Mouse (Mus musculus): ENCODE results near the gene Fcho1.
"Not testable (repeated sequence)": the region's sequence is repeated elsewhere in the genome, so short reads cannot be mapped to it uniquely, and the experiment has no call there.

Gene Fcho1

DNA sequence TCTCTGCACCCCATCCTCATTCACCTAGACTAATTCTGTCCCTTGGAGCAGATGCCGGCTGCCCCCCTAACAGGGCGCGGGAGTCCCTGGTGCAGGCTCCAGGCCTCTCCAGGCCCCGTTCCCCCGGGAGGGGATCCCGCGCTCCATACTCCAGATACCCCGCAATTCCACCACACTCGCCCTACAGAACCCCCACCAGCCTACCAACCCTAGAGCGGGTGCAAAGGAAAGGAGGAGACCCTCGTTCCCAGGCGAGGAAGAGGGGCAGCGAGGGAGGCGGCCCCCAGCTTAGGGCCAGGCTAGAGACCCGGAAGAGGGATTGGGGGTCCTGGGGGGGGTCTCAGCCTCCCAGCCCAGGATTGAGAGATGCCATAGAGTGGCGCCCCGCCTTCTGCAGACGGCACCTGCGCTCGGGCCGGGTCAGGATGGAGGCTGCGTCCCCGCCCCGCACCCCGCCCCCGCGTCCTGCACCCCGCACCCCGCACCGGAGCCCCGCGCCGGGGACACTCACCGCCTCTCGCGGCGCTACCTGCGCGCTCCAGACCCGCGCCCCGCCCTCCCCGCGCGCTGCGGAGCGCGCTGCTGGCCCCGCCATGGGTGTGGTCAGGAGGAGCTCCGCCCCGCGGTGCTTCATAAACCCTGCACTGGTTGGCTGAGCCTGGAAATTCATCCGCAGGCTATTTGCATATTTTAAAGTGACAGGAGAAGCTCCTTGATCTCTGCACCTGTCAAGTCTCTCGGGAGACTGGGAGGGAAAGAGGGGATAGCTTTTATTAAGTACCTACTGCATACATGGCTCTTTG is at the start of gene Fcho1:
Fcho1 (minus strand) TSS at position 595 of the 803 bp plus-strand sequence.
- in situ Hi-C loops (cut with MboI; ENCODE audit: low sequenced_read_pairs), result loop anchor here (25.0 kb wide), 1 partner anchor 588 kb away; no protein-coding TSS in a partner anchor

DNA sequence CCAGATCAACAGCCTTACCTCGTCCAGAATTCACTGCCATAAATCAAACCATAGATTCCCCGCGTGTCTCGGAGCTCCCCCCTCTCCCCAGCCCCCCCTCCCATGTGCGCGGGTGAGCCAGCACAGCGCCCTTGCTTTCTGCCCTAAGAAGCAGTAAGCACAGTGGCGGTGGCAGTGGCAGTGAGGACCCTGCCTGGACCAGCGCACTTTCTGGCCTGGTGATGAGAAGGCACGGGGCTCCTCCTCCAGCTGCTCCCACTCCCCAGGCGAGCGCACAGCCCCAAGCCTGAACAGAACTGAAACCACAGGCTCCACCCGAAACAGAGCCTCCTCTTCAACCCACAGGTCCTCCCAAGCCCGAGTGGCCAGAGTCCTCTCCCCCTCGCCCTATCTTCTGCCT is 45.8 kb upstream of the Fcho1 start:
- in situ Hi-C loops (cut with MboI; ENCODE audit: low sequenced_read_pairs), result no loop called here

DNA sequence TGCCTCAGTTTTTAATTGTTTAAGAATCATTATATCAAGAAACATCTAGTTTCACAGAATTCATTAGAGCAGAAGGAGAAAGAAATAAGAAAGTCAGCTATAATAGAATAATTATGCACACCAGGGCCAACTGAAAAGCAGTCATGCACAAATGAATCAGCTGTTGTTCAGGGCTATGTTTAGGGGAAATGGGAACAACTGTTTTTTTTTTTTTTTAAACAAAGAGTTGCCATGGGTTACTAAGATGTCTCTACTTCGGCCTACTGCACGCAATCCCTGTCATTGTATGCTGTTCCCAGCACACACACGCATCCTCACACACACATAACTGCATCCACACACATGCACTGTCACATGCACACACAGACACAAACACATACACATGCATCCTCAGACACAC is 33.3 kb upstream of the Fcho1 start:
- in situ Hi-C loops (cut with MboI; ENCODE audit: low sequenced_read_pairs), result no loop called here

DNA sequence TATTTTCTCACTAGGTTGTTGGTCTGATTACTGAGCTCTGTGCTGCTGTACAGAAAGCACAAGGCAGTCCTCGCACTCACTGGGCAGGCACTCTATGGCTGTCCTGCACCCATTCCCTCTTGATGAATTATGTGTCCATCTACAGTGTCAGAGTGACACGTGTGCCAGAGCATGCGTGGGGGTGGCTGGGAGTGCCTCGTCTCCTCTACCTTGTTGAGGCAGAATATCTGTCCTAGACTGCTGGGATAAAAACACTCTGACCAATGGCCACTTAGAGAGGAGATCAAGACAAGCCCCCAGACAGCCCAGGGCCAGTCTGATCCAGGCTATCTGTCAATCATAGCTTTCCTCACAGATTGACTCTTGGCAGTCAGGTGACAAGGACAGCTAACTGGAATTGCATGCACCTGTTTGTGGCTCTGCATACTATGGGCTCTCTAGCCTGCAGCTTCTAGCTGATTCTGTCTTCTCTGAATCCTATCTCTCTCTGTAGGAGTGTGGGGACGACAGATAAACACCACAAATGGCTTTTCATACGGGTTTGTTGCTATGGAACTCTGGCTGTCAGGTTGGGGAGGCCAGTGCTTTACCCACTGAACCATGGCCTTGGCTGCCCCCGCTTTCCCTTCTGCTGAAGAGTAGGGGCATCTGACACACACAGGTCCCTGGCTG is 27.5 kb upstream of the Fcho1 start:
- in situ Hi-C loops (cut with MboI; ENCODE audit: low sequenced_read_pairs), result not testable (repeated sequence)

DNA sequence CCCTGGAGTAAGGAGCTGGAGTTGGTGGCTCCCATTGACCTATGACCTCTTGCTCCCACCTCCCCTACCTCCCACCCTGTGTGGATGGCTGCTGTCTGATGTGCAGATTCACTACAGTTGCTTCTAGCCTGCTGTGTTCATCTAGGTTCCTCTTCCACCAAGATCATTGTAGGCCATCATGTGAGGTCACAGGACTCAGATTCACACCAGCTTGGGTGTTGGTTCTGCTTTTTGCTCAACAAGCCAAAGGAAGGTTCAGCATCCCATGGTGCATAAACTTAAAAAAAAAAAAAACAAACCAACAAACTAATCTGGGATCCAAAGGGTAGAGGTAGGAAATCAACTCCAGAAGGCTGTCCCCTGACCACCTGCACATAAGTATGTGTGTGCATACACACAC is 26.7 kb upstream of the Fcho1 start:
- in situ Hi-C loops (cut with MboI; ENCODE audit: low sequenced_read_pairs), result not testable (repeated sequence)

DNA sequence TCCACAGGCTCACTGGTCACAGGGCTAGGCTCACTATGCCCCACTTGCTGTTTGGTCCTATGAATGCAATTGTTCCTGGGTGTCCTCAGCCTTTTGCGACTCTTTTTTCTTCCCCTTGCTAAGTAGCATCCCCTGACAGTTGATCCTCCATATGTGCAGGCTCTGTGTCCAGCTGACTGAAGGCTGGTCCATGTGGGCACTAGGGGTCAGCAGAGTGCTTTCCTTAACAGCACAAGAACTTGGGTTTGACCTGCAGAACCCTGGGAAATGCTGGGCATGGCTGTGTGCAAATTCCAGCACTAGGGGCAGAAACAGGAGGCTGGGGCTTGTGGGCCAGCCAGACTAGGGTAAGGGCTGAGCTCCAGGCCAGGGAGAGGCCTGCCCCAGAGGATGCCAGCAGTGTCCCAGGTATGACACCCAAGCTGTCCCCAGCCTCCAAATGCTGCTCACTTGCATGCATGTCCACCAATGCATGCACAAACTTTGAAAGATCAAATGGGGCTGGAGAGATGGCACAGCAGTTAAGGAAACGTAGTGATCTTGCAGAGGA is 25.9 kb upstream of the Fcho1 start:
- in situ Hi-C loops (cut with MboI; ENCODE audit: low sequenced_read_pairs), result not testable (repeated sequence)

DNA sequence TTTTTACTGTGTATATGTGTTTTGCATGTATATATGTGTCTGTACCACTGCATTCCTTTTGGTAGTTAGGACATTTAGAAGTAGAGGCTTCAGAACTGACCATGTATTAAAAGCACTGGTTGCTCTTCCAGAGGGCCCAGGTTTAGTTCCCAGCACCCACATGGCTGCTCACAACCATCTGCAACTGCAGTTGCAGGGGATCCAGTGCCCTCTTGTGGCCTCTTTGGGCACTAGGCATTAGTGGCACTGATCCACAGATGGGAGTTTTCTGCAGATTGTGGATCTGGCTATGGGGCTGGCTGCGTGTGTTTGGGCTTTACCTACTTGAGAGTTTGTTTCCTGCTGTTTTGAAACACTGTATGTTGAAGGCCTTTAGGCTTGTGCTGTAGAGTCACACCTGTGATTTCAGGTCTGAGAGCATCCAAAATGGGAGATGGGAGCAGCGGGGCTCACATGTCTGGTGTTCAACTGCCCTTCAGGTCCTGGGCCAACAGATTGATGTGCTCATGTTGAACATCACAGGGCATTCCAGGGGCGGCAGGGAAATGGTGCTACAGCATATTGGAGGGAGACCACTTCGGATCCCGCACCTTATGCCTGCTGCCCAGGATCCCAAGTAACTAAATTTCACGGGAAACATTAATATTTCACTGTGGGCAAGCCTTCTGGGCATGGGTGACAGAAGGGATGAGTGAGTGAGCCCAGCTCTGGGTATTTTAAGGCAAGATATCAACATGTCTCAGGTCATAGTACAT is 24.0 kb upstream of the Fcho1 start:
- in situ Hi-C loops (cut with MboI; ENCODE audit: low sequenced_read_pairs), result loop anchor here (25.0 kb wide), 1 partner anchor 612 kb away; no protein-coding TSS in a partner anchor

DNA sequence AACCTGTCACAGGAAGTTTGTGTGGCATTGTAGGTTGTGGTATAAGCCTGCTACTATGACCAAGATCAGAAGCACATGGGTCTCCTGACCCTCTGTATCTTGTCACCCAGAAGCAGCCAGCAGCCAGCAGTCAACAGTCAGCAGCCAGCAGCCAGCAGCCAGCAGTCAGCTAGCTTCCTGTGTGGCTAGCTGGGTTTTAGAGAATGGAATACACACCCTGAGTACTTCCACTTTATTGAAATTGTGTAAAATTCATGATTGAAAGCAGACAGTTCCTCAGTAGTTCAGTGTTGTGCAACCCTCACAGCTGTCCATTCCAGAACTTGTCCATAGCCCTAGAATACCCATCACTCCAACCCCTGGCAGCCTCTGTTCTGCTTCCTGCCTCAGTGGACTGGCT is 21.6 kb upstream of the Fcho1 start:
- in situ Hi-C loops (cut with MboI; ENCODE audit: low sequenced_read_pairs), result loop anchor here (25.0 kb wide), 1 partner anchor 610 kb away; no protein-coding TSS in a partner anchor

DNA sequence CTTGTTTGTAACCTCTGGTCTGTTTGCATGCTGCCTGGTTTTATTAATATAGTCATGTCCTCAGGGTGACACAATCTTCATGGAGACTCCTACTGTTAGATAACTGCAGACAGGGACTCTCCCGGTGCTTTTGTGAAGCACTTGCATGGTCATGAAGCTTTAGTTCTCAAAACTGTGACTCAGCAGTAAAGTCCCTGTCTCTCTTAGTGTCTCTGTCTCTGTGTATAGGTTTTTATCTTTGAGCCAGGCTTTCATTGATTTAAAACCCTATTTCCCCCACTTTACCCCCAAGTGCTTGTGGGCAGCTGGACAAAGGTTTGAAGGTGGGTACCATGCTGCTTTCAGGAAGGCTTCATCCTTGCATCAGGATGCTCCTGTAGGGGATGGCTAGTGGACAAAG is 19.8 kb upstream of the Fcho1 start:
- in situ Hi-C loops (cut with MboI; ENCODE audit: low sequenced_read_pairs), result loop anchor here (25.0 kb wide), 1 partner anchor 608 kb away; no protein-coding TSS in a partner anchor

DNA sequence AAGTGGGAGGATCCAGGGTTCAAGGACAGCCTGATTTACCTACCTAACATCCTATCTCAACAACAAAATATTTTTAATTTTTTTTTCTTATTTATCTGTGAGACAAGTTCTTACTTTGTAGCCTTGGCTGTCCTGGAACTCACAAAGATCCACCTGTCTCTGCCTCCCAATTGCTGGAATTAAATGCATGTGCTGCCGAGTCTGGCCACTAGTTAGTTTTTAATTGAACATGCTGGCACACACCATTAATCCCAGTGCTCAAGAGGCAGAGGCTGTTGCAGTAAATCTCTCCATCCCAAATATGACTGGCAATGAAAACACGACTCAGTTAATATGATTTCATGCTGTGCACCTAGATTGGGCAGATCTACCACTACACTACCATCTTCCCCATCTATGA is 17.3 kb upstream of the Fcho1 start:
- in situ Hi-C loops (cut with MboI; ENCODE audit: low sequenced_read_pairs), result loop anchor here (25.0 kb wide), 1 partner anchor 605 kb away; no protein-coding TSS in a partner anchor

DNA sequence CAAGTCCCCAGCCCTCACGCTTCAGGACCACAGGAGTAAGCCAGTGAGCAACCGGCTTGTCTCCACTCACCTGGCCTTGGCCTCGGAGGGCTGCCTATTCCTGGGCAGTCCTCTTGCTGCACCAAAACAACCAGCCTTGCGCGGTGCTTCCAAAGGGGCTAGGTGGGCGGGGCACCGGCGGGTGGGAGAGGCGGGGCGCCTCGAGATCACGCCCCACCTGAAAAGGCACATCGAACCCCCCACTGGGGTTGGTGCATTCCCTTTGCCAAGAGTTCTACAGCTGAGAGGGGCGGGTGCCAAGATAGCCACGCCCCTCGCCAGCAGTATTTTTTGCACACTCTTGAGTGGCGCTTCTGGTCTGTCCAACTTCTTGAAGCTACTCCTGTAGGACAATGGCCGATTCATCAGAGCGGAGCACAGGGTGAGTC is 16.2 kb upstream of the Fcho1 start:
- in situ Hi-C loops (cut with MboI; ENCODE audit: low sequenced_read_pairs), result loop anchor here (25.0 kb wide), 1 partner anchor 604 kb away; no protein-coding TSS in a partner anchor

DNA sequence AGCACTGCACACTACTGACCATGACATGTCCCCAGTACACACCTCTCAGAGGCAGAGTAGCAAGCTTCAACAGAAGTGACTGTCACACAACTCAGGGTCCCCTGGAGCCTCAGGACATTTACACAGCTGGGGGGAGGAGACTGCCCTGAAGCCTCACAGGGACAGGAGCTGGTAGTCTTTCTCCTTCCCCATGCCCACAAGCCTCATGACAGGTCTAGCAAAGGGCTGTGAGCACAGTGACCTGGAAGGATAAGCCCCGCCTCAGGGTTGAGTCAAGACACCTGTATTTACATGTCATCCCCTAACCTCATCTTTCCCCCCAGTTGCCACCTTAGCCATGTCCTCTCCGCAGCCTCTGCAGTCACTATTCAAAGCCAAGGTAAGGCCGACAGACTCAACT is 15.7 kb upstream of the Fcho1 start:
- in situ Hi-C loops (cut with MboI; ENCODE audit: low sequenced_read_pairs), result loop anchor here (25.0 kb wide), 1 partner anchor 604 kb away; no protein-coding TSS in a partner anchor

DNA sequence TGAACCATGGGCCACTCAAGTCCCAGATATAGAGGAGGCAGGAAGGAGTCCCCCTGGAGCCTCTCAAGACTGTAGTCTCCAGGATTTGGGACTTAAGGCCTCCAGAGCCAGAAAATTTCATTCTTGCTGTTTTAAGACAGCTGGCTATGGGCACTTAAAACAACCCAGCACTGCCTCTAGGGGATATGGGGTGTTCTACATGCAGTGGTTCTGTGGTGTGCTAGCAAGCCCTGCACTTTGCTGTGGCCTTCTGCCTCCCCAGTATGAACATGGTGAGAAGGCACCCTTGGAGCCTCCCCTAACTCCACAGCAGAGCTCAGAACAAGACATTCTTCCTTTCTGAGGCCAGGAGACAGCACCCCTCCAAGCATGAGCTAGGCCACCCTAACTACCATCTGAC is 12.8 kb upstream of the Fcho1 start:
- in situ Hi-C loops (cut with MboI; ENCODE audit: low sequenced_read_pairs), result loop anchor here (25.0 kb wide), 1 partner anchor 601 kb away; no protein-coding TSS in a partner anchor

DNA sequence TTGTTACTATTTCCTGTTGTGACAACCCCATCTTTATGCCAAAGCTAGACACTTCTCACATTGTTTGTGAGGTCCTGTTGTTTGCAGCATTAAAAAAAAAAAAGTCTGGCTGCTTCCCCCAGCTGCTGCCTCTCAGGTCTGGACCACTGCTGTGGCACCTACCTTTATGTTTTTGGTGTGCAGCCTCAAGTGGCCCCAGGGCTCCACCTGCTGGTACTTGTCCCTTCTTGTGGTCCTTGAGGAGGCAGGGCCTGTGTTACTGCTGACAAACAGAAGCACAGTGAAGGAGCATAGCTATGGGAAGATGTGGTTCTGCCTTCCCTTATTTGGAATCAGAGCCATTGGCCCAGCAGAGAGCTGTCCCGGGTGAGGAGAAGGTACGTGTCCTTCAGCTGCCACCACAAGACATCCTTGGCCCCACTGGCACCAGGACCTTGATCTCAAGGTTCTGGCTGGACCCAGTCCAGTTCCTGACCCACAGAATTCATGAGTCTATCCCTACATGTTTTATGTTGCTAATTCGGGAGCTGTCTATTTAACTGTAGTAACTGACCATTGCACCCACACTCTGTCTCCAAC is 6.2 kb upstream of the Fcho1 start:
- in situ Hi-C loops (cut with MboI; ENCODE audit: low sequenced_read_pairs), result loop anchor here (25.0 kb wide), 1 partner anchor 594 kb away; no protein-coding TSS in a partner anchor

DNA sequence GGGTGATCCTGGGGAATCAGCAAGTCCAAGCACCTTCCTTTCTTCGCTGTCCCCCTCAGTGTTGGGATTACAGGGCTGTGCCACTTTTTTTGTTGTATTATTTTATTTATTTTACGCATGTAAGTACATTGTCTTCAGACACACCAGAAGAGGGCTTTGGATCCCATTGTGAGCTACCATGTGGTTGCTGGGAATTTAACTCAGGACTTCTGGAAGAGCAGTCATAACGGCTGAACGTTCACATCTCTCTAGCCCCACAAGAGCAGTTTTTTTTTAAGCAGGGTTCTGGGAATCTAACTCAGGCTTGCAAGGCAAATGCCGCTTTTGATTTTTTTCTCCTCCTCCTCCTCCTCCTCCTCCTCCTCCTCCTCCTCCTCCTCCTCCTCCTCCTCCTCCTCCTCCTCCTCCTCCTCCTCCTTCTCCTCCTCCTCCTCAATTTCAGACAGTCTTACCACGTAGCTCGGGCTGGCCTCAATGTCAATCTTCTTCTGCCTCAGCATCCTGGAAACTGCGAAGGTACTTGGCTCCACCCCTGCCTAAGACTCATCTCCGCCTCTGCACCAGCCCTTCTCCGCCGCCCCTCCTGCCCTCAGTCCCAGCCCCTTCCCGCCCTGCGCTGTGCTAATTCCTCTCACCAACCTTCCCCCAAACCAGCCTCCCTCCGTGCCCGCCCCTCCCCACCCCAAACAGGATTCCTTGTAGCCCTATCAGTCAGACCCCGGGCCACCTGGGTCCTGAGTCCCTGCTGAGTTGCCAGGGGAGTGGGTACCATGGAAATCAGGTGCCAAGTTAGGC is 3.5 kb upstream of the Fcho1 start:
- in situ Hi-C loops (cut with MboI; ENCODE audit: low sequenced_read_pairs), result loop anchor here (25.0 kb wide), 1 partner anchor 592 kb away; no protein-coding TSS in a partner anchor

DNA sequence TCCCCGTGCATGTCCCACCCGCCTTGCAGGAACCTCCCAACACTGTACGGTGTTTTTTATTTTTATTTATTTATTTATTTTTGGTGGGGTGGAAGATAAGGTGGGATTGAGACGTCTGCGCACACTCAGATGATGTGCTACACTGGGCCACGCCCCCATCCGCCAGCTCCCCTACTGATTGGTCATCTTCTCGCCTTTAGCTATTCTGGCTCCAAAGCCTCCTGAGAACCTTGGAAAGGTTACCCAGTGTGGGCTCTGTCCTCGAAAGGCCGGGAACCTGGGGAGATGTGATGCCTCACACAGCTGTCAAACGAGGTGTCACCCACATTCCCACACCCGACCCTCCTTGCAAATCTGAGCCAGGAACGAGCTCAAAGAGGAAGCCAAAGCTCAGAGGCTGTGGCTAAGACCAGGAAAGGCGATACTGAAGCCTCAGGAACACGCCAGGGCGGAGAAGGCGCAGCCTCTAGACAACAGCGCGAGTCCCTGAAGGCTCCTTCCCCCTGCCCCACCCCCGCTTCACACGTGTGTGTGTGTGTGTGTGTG is 2.8 kb upstream of the Fcho1 start:
- in situ Hi-C loops (cut with MboI; ENCODE audit: low sequenced_read_pairs), result loop anchor here (25.0 kb wide), 1 partner anchor 591 kb away; no protein-coding TSS in a partner anchor

DNA sequence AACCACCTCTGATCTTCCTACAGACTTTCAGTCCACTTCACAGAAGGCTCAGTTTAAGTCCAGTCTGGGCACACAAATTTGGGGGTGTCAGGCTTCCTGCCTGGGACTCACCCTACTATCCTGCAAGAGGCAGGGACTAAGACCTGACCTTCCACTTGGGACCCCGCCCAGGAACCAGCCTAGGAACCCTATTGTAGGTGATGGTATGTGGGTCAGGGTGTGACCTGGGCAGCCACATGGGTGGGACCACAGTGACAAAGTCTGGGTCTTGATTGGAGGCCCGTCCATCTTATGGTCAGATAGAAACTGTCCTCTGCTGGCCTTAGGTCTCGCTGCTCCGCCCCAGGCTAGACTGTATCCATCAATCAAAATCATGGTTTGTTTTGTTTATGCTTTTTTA is 1.1 kb downstream of the Fcho1 start:
- in situ Hi-C loops (cut with MboI; ENCODE audit: low sequenced_read_pairs), result no loop called here

DNA sequence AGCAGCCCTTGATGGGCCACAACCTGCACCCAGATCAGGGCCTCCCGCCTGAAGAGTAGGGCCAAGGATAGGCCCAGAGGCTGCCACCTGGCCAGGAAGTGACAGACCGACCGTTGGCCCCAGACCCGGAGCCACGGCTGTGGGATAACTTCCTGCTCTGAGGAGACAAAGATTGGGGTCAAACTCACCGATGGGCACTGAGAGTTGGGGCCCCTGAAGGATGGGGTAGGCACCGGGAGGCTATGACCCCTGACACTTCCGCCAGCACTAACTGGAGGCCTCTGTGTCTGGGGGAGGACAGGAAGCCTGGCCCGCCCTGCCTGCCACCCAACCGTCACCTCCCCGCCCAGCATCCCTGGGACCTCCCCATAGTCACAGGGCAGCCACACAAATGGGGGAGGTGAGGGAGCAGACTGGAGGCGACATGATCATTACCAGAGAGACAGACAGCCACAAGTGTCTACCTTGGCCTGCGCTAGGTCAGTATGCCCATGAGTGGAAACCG is 2.4 kb downstream of the Fcho1 start:
- in situ Hi-C loops (cut with MboI; ENCODE audit: low sequenced_read_pairs), result no loop called here

DNA sequence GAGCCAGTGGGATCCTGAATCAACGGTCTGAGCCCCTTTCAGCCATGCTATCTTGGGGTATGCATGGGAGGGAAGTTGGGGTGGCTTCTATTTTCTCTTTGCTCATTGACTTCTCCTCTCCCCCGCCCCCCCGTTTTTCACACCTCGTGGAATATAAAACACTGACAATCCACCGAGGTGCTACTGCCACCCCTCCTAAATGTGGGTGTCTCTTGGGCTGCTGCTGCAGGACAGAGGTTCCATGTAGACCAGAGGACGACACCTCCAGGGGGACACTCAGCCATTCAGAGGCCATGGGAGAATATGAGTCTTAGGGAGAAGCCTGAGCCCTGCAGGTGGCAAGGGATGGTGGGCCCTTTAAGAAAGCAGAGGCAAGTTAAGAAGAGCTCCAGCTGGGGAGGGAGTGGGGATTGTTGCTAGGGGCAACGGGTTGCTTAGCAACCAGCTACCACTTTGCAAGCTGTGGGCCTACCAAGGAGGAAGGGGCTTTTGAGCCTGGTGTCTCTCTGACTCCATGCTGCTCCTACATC is 5.5 kb downstream of the Fcho1 start:
- in situ Hi-C loops (cut with MboI; ENCODE audit: low sequenced_read_pairs), result no loop called here

All from CH12F3 (cell line).